Mouse (Mus musculus) layer of hippocampus, postnatal 25 days (tissue): Measurements from ENCODE around the gene Gm11037. TPM values are rescaled to one million over a fixed set of nuclear protein-coding genes. Genes with fewer than 3 reads are reported as not detected.
A peak's percentile ranks its signal among the peaks of the same experiment; 100 is the strongest.

Experiments used
- DNase-seq, 2 experiments: peaks; one replicate each; pipeline ENCODE4 v3.0.0; 2022; ENCODE audit warnings: mixed read lengths in 2 of 2, low spot score in 1 of 2; ENCODE audit errors: extremely low spot score in 1 of 2
- total RNA-seq, 2 experiments: library from RNA; stranded (reverse); gene quantifications; 2 replicates each; pipeline ENCODE4 v1.2.3; 2021

Gm11037 gene
- total RNA-seq, 2 experiments from 2014 or later = not detected

DNA sequence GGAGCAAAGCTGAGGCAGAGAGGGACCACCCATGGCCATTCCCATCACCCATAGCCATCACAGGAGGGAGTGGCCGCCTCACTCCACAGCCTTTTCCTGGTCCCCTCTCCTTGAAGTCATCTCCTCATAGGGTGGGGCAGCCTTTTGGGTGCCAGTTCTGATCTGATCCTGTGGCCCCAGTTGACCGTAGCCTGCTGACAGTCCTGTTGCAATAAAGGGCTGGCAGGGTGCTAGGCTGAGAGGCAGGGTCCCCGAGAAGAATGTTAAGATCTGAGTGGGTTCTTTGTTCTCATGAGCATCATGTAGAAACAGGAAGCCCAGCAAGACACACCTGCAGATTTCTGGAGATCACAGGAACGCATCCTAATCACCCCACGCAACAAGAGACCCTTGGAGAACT is 5.1 kb upstream of the Gm11037 start:
- no peak for DNase-seq

DNA sequence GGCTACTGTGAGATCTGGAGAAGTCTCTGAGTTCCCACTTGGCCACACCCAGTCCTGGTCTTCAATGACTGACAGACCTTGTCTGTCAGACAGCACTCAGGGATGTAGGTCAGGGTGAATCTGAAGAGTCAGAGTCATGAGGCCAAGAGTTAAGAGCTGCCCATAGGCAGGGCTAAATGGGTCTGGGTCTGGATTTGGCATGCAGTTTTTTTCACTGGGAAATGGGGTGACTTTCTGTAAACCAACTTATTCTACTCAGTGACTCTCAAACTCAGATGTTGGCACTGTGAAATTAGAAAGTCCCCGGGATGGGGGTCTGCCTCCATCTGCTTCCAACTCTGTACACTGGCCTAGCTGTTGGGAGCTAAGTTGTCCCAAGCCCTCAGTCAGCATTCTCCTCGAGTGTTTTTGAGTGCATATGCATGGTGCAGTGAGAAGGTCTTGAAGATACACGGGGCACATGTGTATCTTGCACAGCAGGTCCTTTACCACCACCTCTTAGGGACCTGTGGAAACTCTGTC is 4.6 kb upstream of the Gm11037 start:
- DNase-seq = no peak

GRCm38 (mm10) chr2:131129836-131130235 is 3.5 kb upstream of the Gm11037 start:
- DNase-seq = no peak

DNA sequence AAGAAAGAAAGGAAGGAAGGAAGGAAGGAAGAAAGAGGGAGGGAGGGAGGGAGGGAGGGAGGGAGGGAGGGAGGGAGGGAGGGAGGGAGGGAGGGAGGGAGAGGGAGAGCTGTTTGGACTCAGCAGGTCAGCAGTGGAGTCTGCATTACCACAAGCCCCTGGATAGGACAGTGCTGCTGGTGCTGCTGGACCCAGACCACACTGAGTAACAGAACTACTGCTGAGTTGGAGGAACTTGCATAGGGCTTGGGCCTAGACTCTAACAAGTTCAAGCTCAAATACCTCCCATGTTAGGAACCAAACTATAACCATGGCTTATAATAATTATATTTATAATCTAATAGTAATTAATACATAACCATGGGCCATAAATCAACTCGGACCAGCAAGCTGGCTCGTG is 2.4 kb upstream of the Gm11037 start:
- no peak for DNase-seq

- DNase-seq = no peak
Observed at GRCm38 (mm10) chr2:131132111-131132888, 997 bp upstream of the Gm11037 start.

DNA sequence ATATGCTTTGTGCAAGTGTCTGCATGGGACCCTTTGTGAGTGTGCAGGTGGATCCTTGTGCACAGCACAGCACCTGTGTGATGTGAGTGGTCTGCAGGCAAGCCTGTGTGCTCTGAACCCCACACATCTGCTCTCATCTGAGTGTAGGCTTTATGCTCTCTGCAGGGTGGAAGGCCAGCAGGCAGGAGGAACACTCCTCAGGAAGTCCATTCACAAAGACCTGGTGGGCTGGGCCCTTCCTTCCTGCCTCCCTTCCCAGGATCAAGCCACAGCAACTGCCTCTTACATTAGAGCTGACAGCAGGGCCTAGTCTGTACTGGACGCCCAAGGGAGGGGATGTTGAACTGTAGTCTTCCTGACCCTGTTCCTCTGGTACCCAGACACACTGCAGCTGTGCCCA is 1.1 kb downstream of the Gm11037 start:
- DNase-seq = no peak

DNA sequence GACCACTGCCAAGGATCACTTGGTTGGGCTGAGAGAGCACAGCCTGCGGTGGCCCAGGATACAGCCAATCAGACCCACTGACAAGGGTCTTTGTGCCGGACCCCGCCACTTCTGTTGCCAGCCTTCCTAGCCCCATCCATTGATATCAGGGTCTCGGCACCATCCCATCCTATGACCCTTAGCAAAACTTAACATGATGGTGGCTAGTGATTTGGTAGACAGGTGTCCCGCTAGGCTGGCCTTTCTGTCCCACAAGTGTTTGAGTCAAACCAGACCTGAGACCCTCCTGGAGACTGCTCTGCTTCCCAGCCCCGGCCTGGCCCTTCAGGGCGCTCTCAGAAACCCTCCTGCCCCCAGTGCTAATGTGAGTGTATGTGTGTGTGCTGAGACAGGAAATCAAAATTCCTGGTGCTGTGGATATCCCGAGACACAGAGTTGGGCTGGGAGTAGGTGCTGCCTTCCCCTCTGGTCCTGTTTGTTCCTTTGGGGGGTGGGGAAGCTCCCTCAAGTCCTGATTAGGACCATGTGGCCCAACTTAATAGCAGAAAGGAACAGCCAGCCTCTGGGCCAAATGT is 1.6 kb downstream of the Gm11037 start:
- DNase-seq = no peak

GRCm38 (mm10) chr2:131135521-131136139 is 2.3 kb downstream of the Gm11037 start:
- DNase-seq = no peak

GRCm38 (mm10) chr2:131138296-131138695 is 5.0 kb downstream of the Gm11037 start:
- DNase-seq = peak in 1 of 2 experiments; percentile 2

GRCm38 (mm10) chr2:131138760-131139159 is 5.5 kb downstream of the Gm11037 start:
- peak in 1 of 2 experiments; percentile 0 for DNase-seq

DNA sequence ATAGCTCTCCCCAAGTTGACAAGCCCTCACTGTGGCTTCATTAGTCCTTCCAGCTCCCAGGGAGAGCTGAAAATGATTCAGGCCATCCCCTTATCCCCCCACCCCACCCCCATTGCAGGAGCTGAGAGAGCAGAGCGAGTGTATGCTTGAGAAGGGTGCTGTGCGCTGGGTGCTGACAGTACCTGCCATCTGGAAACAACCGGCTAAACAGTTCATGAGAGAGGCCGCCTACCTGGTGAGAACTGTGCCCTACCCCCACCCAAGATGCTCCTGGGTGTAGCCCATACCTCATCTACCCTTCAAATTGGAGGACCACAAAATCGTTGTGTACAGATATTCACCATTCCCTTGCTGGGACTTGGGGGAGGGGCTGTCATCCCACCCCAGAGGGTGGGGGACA is 6.0 kb downstream of the Gm11037 start:
- DNase-seq = no peak

GRCm38 (mm10) chr2:131139886-131140532 is 6.7 kb downstream of the Gm11037 start:
- DNase-seq = no peak

DNA sequence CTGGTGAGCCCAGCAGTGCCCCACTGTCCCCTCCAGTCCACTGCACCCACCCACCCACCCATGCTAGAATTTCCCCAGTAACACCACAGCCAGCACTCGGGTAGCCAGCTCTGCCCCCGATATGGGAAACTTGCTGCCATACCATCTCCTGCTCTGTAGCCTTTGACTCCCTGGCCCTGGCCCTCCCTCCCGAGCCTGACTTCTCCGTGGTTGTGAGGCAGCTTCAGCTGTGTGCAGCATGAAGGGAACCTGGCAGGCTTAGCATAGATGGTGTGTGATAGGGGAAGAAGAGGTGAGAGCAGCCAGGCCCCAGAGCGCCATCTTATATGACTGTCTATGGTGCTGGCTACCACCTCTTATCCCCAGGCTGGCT is 7.2 kb downstream of the Gm11037 start:
- no peak for DNase-seq

- DNase-seq = no peak
Observed at GRCm38 (mm10) chr2:131141336-131141986, 8.2 kb downstream of the Gm11037 start.

GRCm38 (mm10) chr2:131142592-131142991 is 9.3 kb downstream of the Gm11037 start:
- peak; percentile 36 to 59 for DNase-seq

DNA sequence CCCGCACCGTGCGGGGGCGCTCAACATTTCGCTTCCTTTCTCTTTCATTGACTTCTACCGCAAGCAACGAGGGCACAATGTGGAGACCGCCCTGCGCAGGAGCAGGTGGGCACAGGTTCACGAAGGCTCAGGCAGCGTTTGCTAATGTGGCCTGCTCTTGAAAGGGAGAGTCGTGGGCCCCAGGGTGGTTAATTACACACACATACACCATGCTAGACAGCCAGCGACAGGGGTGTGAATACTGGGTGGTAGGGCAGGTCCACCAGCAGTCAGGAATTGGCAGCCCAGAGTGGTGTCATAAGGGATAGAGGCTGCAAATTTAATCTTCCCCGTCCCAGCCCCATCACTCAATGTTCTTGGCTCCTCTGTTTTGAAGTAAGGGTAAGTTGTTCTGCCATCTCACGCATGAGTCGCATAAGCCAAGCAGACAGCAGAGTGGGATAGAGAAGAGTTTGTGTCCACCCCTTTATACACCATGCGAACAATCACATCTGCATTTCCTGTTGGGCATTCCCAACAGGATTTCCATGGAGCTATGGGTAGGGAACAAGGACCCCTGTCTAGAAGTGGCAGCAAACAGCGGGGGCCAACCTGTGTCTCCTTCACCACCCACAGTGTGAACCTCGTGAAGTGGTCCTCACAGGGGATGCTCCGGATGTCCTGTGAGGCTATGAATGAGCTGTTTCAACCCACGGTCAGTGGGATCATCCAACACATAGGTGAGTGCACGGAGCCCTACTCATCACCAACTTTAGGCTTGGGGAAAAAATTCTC is 9.9 kb downstream of the Gm11037 start:
- no peak for DNase-seq

GRCm38 (mm10) chr2:131145121-131145520 is 11.8 kb downstream of the Gm11037 start:
- no peak for DNase-seq

- DNase-seq = no peak
Observed at GRCm38 (mm10) chr2:131145536-131145935, 12.2 kb downstream of the Gm11037 start.

- DNase-seq = no peak
Observed at GRCm38 (mm10) chr2:131146193-131147042, 13.1 kb downstream of the Gm11037 start.
